Mouse (Mus musculus): Measurements from ENCODE around the gene Dctn2.

- TF ChIP-seq CTCF (IDR thresholded peaks at IDR 0.05; ENCODE audit: control insufficient read depth, insufficient read depth, insufficient read length) (no peak), USF1 (IDR thresholded peaks at IDR 0.05; ENCODE audit: low read depth) (no peak), MAX (IDR thresholded peaks at IDR 0.05) (no peak), MYOD1 (IDR thresholded peaks at IDR 0.05; ENCODE audit: control insufficient read depth, insufficient read length, low read depth) (no peak), CEBPB (IDR thresholded peaks at IDR 0.05; ENCODE audit: low read depth) (no peak)
These were observed 3.7 kb downstream of the Dctn2 start for GRCm38 (mm10) chr10:127269884-127270283.
